ENCODE assay signal across 10 mouse cellular contexts in the genomic region with DNA sequence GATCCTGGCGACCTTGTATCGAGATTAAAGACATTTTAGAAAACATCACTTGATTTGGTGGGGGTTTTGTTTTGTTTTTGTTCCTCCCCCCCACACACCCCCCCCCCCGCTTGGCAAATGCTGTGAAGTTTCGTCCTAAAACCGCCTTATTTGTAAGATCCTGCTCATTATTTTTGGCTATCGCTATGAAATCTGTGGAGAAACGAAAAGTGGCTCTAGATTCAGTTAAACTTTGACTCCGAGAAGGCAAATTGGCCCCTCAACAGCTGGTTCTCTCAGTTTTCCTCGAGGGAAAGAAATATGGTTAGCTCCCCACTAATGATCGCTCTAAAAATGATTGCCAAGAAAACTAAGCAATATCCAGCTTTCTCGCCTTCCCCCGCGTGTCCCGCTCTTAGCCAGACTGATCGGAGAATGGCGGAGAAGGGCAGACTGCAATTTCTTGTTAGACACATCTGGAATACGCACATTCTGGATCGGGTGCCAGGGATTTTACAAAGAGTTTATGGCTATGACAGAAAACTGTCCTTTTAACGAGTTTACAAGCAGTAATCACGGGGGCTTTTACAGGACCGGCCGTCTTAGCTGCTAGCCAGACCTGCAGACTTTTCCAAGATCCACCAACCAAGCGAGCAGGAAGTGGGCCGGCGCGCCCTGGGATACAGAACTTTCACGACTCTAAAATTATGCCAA. TPM values are rescaled to one million over a fixed set of nuclear protein-coding genes. Genes with fewer than 3 reads are reported as not detected.
DNase-seq lines count a peak whose midpoint lies in the region; ATAC-seq and TF ChIP-seq lines count a peak whose summit lies in the region.
"Had no signal": no experiment of that assay in that cellular context is flagged by ENCODE, and none has a peak within 500 bp of the region (broad histone marks: within the 10 kb centered on the region; RNA-seq: fewer than 3 reads in every experiment).

No protein-coding gene starts in this region.

- peak; percentile 58 for DNase-seq in forebrain, postnatal 0 days
- DNase-seq in kidney, postnatal 4 days: peak; percentile 10 to 56
- DNase-seq in kidney, postnatal 36 days: no peak
- DNase-seq in left cerebral cortex, adult 18-20 months (ENCODE audit: low spot score in 2 of 2): no peak
- DNase-seq in adrenal gland, adult 8-10 months: no peak

- no peak overlapping the region for H3K4me3 ChIP-seq in forebrain, postnatal 0 days (ENCODE audit: low read depth, low read length)
- H3K4me3 ChIP-seq in forebrain, embryonic 15.5 days: no peak overlapping the region
- peak overlapping the region; percentile 78 for H3K4me3 ChIP-seq in embryonic facial prominence, embryonic 13.5 days
- peak overlapping the region; percentile 24 for H3K4me3 ChIP-seq in neural tube, embryonic 12.5 days
- H3K4me3 ChIP-seq: hindbrain, embryonic 15.5 days had no signal

- no peaks in the 10 kb centered on the region for H3K4me1 ChIP-seq in forebrain, postnatal 0 days (ENCODE audit: insufficient read depth)
- H3K4me1 ChIP-seq in forebrain, embryonic 15.5 days: peaks cover 17% of the 10 kb centered on the region
- peaks cover 49% of the 10 kb centered on the region for H3K4me1 ChIP-seq in embryonic facial prominence, embryonic 13.5 days
- H3K4me1 ChIP-seq in neural tube, embryonic 12.5 days: peaks cover 12% of the 10 kb centered on the region

- H3K36me3 ChIP-seq in forebrain, postnatal 0 days (ENCODE audit: insufficient read depth): no peaks in the 10 kb centered on the region
- H3K36me3 ChIP-seq in forebrain, embryonic 15.5 days: no peaks in the 10 kb centered on the region
- peaks cover 5% of the 10 kb centered on the region; the same call in 1 of the 2 replicates for H3K36me3 ChIP-seq in embryonic facial prominence, embryonic 13.5 days
- H3K36me3 ChIP-seq in neural tube, embryonic 12.5 days: no peaks in the 10 kb centered on the region
- H3K36me3 ChIP-seq: hindbrain, embryonic 15.5 days had no signal

- no peaks in the 10 kb centered on the region for H3K9me3 ChIP-seq in forebrain, postnatal 0 days (ENCODE audit: low read length)
- H3K9me3 ChIP-seq in forebrain, embryonic 15.5 days: no peaks in the 10 kb centered on the region
- H3K9me3 ChIP-seq in embryonic facial prominence, embryonic 13.5 days: no peaks in the 10 kb centered on the region
- no peaks in the 10 kb centered on the region for H3K9me3 ChIP-seq in neural tube, embryonic 12.5 days
- H3K9me3 ChIP-seq: hindbrain, embryonic 15.5 days had no signal

- peaks cover 79% of the 10 kb centered on the region for H3K27me3 ChIP-seq in forebrain, postnatal 0 days (ENCODE audit: insufficient read depth, low read length)
- peaks cover 92% of the 10 kb centered on the region for H3K27me3 ChIP-seq in forebrain, embryonic 15.5 days
- H3K27me3 ChIP-seq in embryonic facial prominence, embryonic 13.5 days: peaks cover 35% of the 10 kb centered on the region
- peaks cover 86% of the 10 kb centered on the region for H3K27me3 ChIP-seq in neural tube, embryonic 12.5 days (replicated peaks)

- TF ChIP-seq CTCF in forebrain, postnatal 0 days (IDR thresholded peaks at IDR 0.05; ENCODE audit: low read depth): no peak

- no peak for ATAC-seq in forebrain, postnatal 0 days
- ATAC-seq in forebrain, embryonic 15.5 days (replicated peaks): no peak
- ATAC-seq in embryonic facial prominence, embryonic 13.5 days (ENCODE audit: insufficient number of reproducible peaks, insufficient read depth, low FRiP score, low TSS enrichment, low read depth): no peak
- no peak for ATAC-seq in neural tube, embryonic 12.5 days (ENCODE audit: low FRiP score, low read depth)

- no peak overlapping the region for H3K4me2 ChIP-seq in forebrain, postnatal 0 days (ENCODE audit: low read depth)
- no peak overlapping the region for H3K4me2 ChIP-seq in forebrain, embryonic 15.5 days (replicated peaks)
- H3K4me2 ChIP-seq in embryonic facial prominence, embryonic 13.5 days: peak overlapping the region; percentile 73
- H3K4me2 ChIP-seq in neural tube, embryonic 12.5 days (replicated peaks): peak overlapping the region; percentile 45
- H3K4me2 ChIP-seq: hindbrain, embryonic 15.5 days had no signal

- no peak overlapping the region for H3K9ac ChIP-seq in forebrain, postnatal 0 days
- no peak overlapping the region for H3K9ac ChIP-seq in forebrain, embryonic 15.5 days (replicated peaks)
- peak overlapping the region; percentile 82 for H3K9ac ChIP-seq in embryonic facial prominence, embryonic 13.5 days
- H3K9ac ChIP-seq in neural tube, embryonic 12.5 days: no peak overlapping the region
- H3K9ac ChIP-seq: hindbrain, embryonic 15.5 days had no signal

- no peak overlapping the region for H3K27ac ChIP-seq in forebrain, postnatal 0 days (ENCODE audit: low read depth, low read length)
- H3K27ac ChIP-seq in forebrain, embryonic 15.5 days (replicated peaks): no peak overlapping the region
- peak overlapping the region; percentile 77 for H3K27ac ChIP-seq in embryonic facial prominence, embryonic 13.5 days
- no peak overlapping the region for H3K27ac ChIP-seq in neural tube, embryonic 12.5 days
- H3K27ac ChIP-seq: hindbrain, embryonic 15.5 days had no signal

- 1% methylated on average over 27 of the region's 27 CpGs for WGBS in forebrain, postnatal 0 days
- 1% methylated on average over 27 of the region's 27 CpGs for WGBS in forebrain, embryonic 15.5 days
- 3% methylated on average over 27 of the region's 27 CpGs for WGBS in embryonic facial prominence, embryonic 13.5 days
- WGBS in neural tube, embryonic 12.5 days: under 1% methylated on average over 27 of the region's 27 CpGs

RNA-seq across cellular contexts. Expression of gene Six1, which starts 13.0 kb away (rescaled TPM):
- 0.62 and 0.77 TPM in 2 replicates for total RNA-seq in forebrain, postnatal 0 days (2014; rRNA removed)
- 0.65 TPM in 2 replicates for polyA plus RNA-seq in forebrain, postnatal 0 days (2015; fragmentation: Nextera tagmentation; extraction: Ambion mirVana)
- polyA plus RNA-seq in forebrain, embryonic 15.5 days (2015; fragmentation: Nextera tagmentation; extraction: Ambion mirVana): 0.25 and 0.29 TPM in 2 replicates
- polyA plus RNA-seq in embryonic facial prominence, embryonic 13.5 days (2015; fragmentation: Nextera tagmentation; extraction: Ambion mirVana): 34.3 and 35.0 TPM in 2 replicates
- 30.5 and 36.7 TPM in 2 replicates for polyA plus RNA-seq in neural tube, embryonic 12.5 days (2016; fragmentation: Nextera tagmentation; extraction: Ambion mirVana)
- total RNA-seq in left cerebral cortex, adult 18-20 months (2021): under 1 TPM; 0.40 to 0.42 TPM
- 1 to 10 TPM in 3 of 4 experiments, under 1 TPM in 1; 0.94 to 2.3 (median 1.3) TPM for total RNA-seq in adrenal gland, adult 8-10 months (2022)
- total RNA-seq: megakaryocyte-erythroid progenitor cell, adult 5-6 weeks had no signal

Comparison
In these comparisons a context has a peak if more than half of its experiments do, and no peak if none do; other contexts are left out.
1. DNase-seq: peak in forebrain, postnatal 0 days (single experiment) and kidney, postnatal 4 days (2 of 2); none in kidney, postnatal 36 days (0 of 2), left cerebral cortex, adult 18-20 months (0 of 2) and adrenal gland, adult 8-10 months (single experiment).
2. H3K4me2 ChIP-seq: peak in embryonic facial prominence, embryonic 13.5 days (single experiment) and neural tube, embryonic 12.5 days (single experiment); none in forebrain, postnatal 0 days (single experiment) and forebrain, embryonic 15.5 days (single experiment).
3. H3K4me3 ChIP-seq: peak in embryonic facial prominence, embryonic 13.5 days (single experiment) and neural tube, embryonic 12.5 days (single experiment); none in forebrain, postnatal 0 days (single experiment) and forebrain, embryonic 15.5 days (single experiment).
4. RNA of gene Six1, which starts 13.0 kb away (polyA plus RNA-seq): 30.5 to 36.7 TPM in neural tube, embryonic 12.5 days and 34.3 to 35.0 TPM in embryonic facial prominence, embryonic 13.5 days; 0.65 TPM in forebrain, postnatal 0 days and 0.25 to 0.29 TPM in forebrain, embryonic 15.5 days; every median in the first group is over 10 times any median in the second.